Mouse (Mus musculus) hindbrain, postnatal 0 days (tissue): ENCODE data around the gene Cxcl15. TPM values are rescaled to one million over a fixed set of nuclear protein-coding genes. Genes with fewer than 3 reads are reported as not detected.

ENCODE experiments used
- ATAC-seq: fragments of 200-750 bp; cut with Nextera tagmentation; 2 replicates; pipeline ENCODE4 v1.8.0; 2017; ENCODE audit warnings: mild to moderate bottlenecking, moderate TSS enrichment, moderate library complexity
- DNase-seq: peaks from one replicate; pipeline ENCODE4 v3.0.0-alpha.2; 2015; ENCODE audit warnings: low spot score
- H3K27ac ChIP-seq: fragments of 300-500 bp; sonication (generic); 2 replicates; pipeline ENCODE4 v1.5.1; 2014; ENCODE audit warnings: mild to moderate bottlenecking
- H3K27me3 ChIP-seq: fragments of 300-500 bp; sonication (generic); 2 replicates; pipeline ENCODE4 v1.6.1; 2014; ENCODE audit warnings: low read length, mixed read lengths; ENCODE audit not compliant: insufficient read depth
- H3K36me3 ChIP-seq: fragments of 300-500 bp; sonication (generic); 2 replicates; pipeline ENCODE4 v1.6.1; 2014; ENCODE audit warnings: low read length, mixed read lengths; ENCODE audit not compliant: insufficient read depth
- H3K4me1 ChIP-seq: fragments of 300-500 bp; sonication (generic); 2 replicates; pipeline ENCODE4 v1.6.1; 2014; ENCODE audit warnings: antibody characterized with exemption, low read length, mixed read lengths; ENCODE audit not compliant: insufficient read depth
- H3K4me2 ChIP-seq: fragments of 300-500 bp; sonication (generic); 2 replicates; pipeline ENCODE4 v1.6.1; 2014; ENCODE audit warnings: low read depth, mild to moderate bottlenecking, low read length, moderate library complexity, mixed read lengths
- H3K4me3 ChIP-seq: fragments of 300-500 bp; sonication (generic); 2 replicates; pipeline ENCODE4 v1.5.1; 2014; ENCODE audit warnings: low read length
- H3K9ac ChIP-seq: fragments of 300-500 bp; sonication (generic); replicated peaks from 2 replicates; pipeline ENCODE4 v1.6.1; 2014; ENCODE audit warnings: mild to moderate bottlenecking, low read length, moderate library complexity, mixed read lengths
- H3K9me3 ChIP-seq: fragments of 300-500 bp; sonication (generic); 2 replicates; pipeline ENCODE4 v1.6.1; 2016; ENCODE audit warnings: low read length, mixed read lengths
- CTCF ChIP-seq: IDR thresholded peaks from 2 replicates; pipeline ENCODE4 v1.5.1; 2016; ENCODE audit warnings: antibody characterized with exemption, control low read depth, low read depth
- WGBS: fragments of 180-500 bp; shearing (Covaris S2); extraction: QIAGEN DNeasy Blood & Tissue Kit; methylation state at CpG from one replicate; pipeline ENCODE4 v1.1.7; 2014; 5-methylcytosine and 5-hydroxymethylcytosine counted together
- polyA plus RNA-seq: library from polyadenylated mRNA; unstranded; fragments of >200 nt; fragmentation: Nextera tagmentation; extraction: Ambion mirVana; gene quantifications from 2 replicates; pipeline ENCODE4 v1.2.1, GENCODE M21; 2015
- total RNA-seq: library from RNA; depleted of rRNA; stranded (reverse); fragments of >200 nt; gene quantifications from 2 replicates; pipeline ENCODE4 v1.2.3, GENCODE M21; 2014

The Cxcl15 gene
- total and polyA plus RNA-seq, 2 experiments from 2014 or later, result not detected

DNA sequence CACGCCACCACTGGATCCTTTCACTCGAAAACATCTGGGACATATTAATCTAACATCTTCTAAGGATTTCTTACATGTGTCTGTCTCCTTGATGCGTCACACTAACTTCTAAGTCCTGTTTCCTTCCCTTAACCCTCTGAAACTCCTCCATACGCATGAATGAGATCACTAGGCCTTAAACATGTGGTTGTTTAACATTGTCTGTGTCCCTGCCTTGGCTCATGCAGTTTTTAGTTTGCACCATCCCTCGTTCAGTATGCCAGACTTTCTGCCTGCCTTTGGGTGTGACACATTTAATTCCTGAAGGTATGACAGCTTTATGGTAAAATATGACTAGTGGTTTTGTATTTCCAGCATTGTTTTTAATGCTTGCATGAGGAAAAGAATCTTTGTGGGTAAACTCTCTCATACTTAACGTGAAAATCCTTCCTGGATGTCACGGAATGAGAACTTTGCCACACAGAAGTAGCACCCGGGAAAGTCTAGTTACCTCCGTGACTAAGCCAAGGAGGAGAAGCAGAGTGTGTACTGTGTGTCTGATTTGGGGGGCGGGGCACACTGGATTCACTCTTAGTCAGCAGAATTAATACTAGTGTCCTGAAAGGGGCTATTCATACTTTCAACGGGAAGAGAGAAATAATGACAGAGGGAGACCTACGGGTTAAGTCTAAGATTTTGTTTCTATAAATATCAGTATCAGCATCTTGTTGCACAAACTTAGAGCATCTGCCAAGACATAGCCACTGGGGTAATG is 30.2 kb upstream of the Cxcl15 start:
- no peak for ATAC-seq

DNA sequence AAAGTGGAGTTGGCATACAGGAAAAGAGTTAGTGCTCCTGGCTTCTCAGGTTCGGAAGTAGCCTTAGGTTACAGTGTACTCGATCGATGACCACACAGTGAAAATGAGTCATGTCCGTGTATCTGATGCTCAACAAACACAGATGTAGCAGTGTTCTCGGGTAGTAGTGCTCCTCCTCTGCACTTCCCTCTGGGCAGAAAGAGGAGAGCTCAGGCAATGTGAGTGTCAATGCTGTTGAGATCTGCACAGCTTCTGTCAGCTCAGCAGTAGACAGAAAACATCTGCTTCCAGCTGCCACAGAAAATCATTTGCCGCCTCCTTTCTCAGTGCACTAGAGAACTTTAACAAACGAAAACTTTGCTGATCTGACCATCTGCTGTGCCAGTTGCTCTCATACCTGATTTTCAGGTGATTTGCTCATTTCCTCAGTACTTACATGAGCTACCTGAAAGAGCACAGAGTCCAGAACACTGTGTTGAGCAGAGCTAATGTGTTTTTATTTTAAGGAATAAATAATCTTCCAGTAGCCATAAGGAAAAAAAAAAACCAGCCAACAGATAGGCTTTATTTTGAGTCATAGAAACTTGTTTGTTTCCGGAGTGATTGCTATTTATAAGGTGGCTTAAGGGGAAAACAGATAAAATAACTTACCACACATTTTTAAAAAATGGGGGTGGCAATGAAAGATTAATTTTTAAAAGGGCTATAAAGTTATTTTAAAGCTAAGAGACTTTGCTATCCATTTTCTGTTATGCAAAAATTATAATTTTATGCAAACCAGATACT is 28.3 kb upstream of the Cxcl15 start:
- WGBS, result 76% methylated on average over 8 of the region's 8 CpGs
- no peak for ATAC-seq
- H3K9me3 ChIP-seq, result no peaks in the 10 kb centered on the region
- TF ChIP-seq CTCF, result no peak
- H3K27me3 ChIP-seq, result no peaks in the 10 kb centered on the region
- H3K9ac ChIP-seq, result no peak overlapping the region
- H3K4me2 ChIP-seq, result no peak overlapping the region
- H3K36me3 ChIP-seq, result no peaks in the 10 kb centered on the region
- no peaks in the 10 kb centered on the region for H3K4me1 ChIP-seq
- no peak for DNase-seq
- H3K4me3 ChIP-seq, result no peak overlapping the region
- no peak overlapping the region for H3K27ac ChIP-seq

More for the DNA sequence above, 30.2 kb upstream of the Cxcl15 start:
- no peaks in the 10 kb centered on the region for H3K9me3 ChIP-seq
- no peak overlapping the region for H3K4me3 ChIP-seq
- no peaks in the 10 kb centered on the region for H3K36me3 ChIP-seq
- WGBS, result 80% methylated on average over 12 of the region's 12 CpGs
- TF ChIP-seq CTCF, result no peak
- no peak overlapping the region for H3K27ac ChIP-seq
- H3K9ac ChIP-seq, result no peak overlapping the region
- DNase-seq, result no peak
- no peaks in the 10 kb centered on the region for H3K4me1 ChIP-seq
- no peak overlapping the region for H3K4me2 ChIP-seq
- no peaks in the 10 kb centered on the region for H3K27me3 ChIP-seq

DNA sequence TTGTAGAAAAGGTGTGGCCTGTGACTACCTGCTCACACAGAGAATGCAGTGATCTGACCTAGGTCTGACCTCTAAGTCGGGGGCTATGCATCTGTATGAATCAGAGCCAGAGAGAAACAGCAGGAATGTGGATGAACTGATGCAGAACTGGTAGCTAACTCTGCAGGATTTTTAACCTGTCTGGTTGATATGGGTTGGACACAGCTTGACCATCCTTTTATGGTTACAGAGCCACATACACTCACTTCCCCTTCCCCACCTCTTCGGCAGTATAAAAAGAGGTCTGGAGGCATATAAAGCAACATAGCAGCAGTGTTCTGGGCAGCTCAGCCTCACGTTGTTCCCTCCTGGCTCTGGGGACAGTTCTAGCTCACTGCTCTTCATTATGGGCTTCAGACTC is 26.1 kb upstream of the Cxcl15 start, which contains the start of gene Ppbp:
Gene Ppbp (plus strand): TSS at position 301 of the 400 bp plus-strand sequence.
- WGBS, result 56% methylated on average over 3 of the region's 3 CpGs
- Histone ChIP-seq H3K27ac (no peak within 1 kb of the TSS), H3K9me3 (no peaks in the 10 kb centered on the region), H3K27me3 (no peaks in the 10 kb centered on the region), H3K4me1 (no peaks in the 10 kb centered on the region), H3K36me3 (no peaks in the 10 kb centered on the region), H3K9ac (no peak within 1 kb of the TSS), H3K4me2 (no peak within 1 kb of the TSS), H3K4me3 (no peak within 1 kb of the TSS)
- TF ChIP-seq CTCF, result no peak
- ATAC-seq (no peak), DNase-seq (no peak)

DNA sequence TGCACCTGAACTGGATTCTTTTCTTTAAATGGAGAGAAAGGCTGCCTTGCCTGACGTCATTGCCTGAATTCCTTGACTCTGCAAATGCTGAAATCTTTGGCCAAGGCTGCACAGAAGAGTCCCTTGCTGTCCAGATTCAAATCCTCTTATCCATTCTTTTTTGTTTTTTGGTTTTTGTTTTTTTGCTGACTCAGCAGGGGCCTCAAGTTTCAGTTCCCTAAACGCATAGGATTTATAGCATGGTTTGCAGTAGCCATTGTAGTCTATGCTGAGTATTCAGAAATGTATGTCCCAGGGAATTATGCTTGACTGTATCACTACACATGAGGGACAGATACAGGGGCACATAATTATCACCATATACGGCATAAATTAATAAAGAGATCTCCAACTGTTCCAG is 23.0 kb upstream of the Cxcl15 start:
- WGBS, result 77% methylated on average over 3 of the region's 3 CpGs

DNA sequence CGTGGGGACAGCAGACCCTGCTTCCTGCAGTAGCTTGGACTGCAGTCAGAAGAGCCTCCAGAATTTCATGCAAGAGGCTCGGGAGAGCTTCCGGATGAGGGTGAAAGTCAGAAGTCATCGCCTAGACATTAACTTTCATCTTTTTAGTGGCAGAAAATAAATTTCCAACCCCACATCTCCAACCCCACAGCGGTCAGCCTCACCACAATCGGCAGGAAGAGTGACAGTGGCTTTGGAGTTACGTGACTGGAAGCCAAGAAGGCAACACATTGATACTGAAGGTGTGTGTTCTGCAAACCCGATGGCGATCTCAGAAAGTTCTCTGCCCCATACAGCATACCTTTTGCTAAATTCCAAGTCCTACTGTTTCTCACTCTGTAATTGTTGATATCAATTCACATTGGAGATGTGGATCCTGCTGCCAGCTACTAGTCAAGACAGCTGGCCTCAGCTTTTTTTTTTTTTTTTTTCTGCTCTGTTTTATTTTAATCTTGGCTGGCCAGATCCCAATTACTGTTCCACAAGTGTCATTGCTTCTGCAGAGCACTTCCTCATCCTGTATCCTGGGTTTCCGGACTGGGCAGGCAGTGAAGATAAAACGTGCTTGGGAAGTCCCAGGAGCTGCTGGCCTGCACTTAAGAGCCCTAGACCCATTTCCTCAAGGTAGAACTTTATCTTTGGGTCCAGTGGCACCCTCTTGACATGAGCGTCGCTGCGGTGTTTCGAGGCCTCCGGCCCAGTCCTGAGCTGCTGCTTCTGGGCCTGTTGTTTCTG is 22.3 kb upstream of the Cxcl15 start, which contains the start of gene Pf4:
Gene Pf4 (plus strand): TSS at position 556 of the 774 bp plus-strand sequence.
- no peak for ATAC-seq
- no peaks in the 10 kb centered on the region for H3K9me3 ChIP-seq
- no peak within 1 kb of the TSS for H3K27ac ChIP-seq
- no peak for TF ChIP-seq CTCF
- H3K4me3 ChIP-seq, result no peak within 1 kb of the TSS
- H3K4me1 ChIP-seq, result no peaks in the 10 kb centered on the region
- H3K36me3 ChIP-seq, result no peaks in the 10 kb centered on the region
- DNase-seq, result no peak
- 89% methylated on average over 16 of the region's 16 CpGs for WGBS
- H3K27me3 ChIP-seq, result no peaks in the 10 kb centered on the region
- no peak within 1 kb of the TSS for H3K4me2 ChIP-seq
- no peak within 1 kb of the TSS for H3K9ac ChIP-seq

More for the DNA sequence above, 23.0 kb upstream of the Cxcl15 start:
- no peak for ATAC-seq
- Histone ChIP-seq H3K4me2 (no peak overlapping the region), H3K27me3 (no peaks in the 10 kb centered on the region), H3K9ac (no peak overlapping the region), H3K36me3 (no peaks in the 10 kb centered on the region), H3K27ac (no peak overlapping the region), H3K4me1 (no peaks in the 10 kb centered on the region), H3K4me3 (no peak overlapping the region), H3K9me3 (no peaks in the 10 kb centered on the region)
- no peak for DNase-seq
- TF ChIP-seq CTCF, result no peak

DNA sequence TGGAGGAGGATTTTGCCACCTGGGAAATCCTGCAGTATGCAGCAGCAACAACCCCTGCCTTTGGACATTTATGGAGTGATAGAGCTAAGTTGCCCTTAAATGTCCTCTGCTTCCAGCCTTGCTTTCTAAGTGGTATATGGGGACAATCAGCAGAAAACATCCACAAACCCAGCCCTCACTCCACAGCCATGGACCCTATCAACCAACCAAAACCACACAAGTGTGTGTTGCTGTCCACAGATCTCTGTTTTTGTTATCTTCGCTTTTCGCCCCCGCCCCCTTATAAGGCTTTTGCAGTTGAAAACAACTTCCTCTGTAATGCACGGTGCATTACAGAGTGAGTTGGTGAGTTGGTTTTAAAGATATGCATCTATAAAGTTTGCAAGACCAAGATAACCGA is 18.8 kb upstream of the Cxcl15 start:
- Histone ChIP-seq H3K9ac (no peak overlapping the region), H3K27me3 (no peaks in the 10 kb centered on the region), H3K27ac (no peak overlapping the region), H3K4me2 (no peak overlapping the region), H3K9me3 (no peaks in the 10 kb centered on the region), H3K4me3 (no peak overlapping the region), H3K36me3 (no peaks in the 10 kb centered on the region), H3K4me1 (no peaks in the 10 kb centered on the region)
- TF ChIP-seq CTCF, result no peak
- DNase-seq, result no peak
- no peak for ATAC-seq
- 90% methylated on average over 5 of the region's 5 CpGs for WGBS
